Mouse (Mus musculus) brown adipose tissue, adult 24 weeks (tissue): ENCODE data around the gene Nid1. TPM values are rescaled to one million over a fixed set of nuclear protein-coding genes. Genes with fewer than 3 reads are reported as not detected.
"Not testable (repeated sequence)": the region's sequence is repeated elsewhere in the genome, so short reads cannot be mapped to it uniquely, and the experiment has no call there.

Experiments used
- H3K27ac ChIP-seq: fragments of 200-500 bp; replicated peaks from 2 replicates; pipeline ENCODE4 v1.5.1; 2012; ENCODE audit warnings: low read depth, mild to moderate bottlenecking, low read length
- H3K4me1 ChIP-seq: fragments of 200-500 bp; 2 replicates; pipeline ENCODE4 v1.6.1; 2012; ENCODE audit warnings: low read length, mixed read lengths; ENCODE audit not compliant: control insufficient read depth, insufficient read depth, insufficient read length
- H3K4me3 ChIP-seq: fragments of 200-500 bp; 2 replicates; pipeline ENCODE4 v1.5.1; 2012; ENCODE audit warnings: low read depth, mild to moderate bottlenecking, low read length, moderate library complexity; ENCODE audit not compliant: insufficient read depth
- polyA plus RNA-seq: library from polyadenylated mRNA; stranded (reverse); fragments of >200 nt; gene quantifications from 2 replicates; pipeline ENCODE4 v1.2.4, GENCODE M21; 2012; ENCODE audit not compliant: missing spikeins, insufficient read depth, insufficient read length

The Nid1 gene
- polyA plus RNA-seq, 1 experiment: 56.6 TPM

- Histone ChIP-seq H3K4me3 (peak overlapping the region; percentile 59), H3K27ac (peak overlapping the region; percentile 68)
- not testable (repeated sequence) for H3K4me1 ChIP-seq
Measured at GRCm38 (mm10) chr13:13438112-13438953, 982 bp downstream of the Nid1 start.

DNA sequence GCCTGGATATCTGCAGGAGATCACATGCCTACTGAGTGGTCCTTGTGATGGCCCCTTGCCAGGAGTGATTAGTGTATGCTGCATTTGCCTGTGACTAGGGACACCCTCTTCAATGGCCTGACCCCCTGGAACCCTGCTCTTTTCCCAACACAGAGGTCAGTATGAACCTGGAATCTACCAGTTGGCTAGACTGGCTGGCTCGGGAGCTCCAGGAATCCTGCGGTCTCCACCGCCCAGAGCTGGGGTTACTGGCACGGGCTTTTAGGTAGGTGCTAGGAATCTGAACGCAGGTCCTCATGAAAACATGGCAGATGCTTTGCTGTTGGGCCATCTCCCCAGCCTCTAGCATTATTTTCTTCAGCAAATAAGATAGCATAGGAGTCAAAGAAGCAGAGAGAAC, 8.2 kb downstream of the Nid1 start:
- not testable (repeated sequence) for H3K4me1 ChIP-seq, H3K4me3 ChIP-seq, H3K27ac ChIP-seq

GRCm38 (mm10) chr13:13446711-13447443, 9.5 kb downstream of the Nid1 start:
- not testable (repeated sequence) for H3K4me3 ChIP-seq, H3K27ac ChIP-seq

GRCm38 (mm10) chr13:13449981-13450380, 12.6 kb downstream of the Nid1 start:
- not testable (repeated sequence) for H3K4me3 ChIP-seq, H3K4me1 ChIP-seq, H3K27ac ChIP-seq

More at GRCm38 (mm10) chr13:13446711-13447443, 9.5 kb downstream of the Nid1 start:
- not testable (repeated sequence) for H3K4me1 ChIP-seq

DNA sequence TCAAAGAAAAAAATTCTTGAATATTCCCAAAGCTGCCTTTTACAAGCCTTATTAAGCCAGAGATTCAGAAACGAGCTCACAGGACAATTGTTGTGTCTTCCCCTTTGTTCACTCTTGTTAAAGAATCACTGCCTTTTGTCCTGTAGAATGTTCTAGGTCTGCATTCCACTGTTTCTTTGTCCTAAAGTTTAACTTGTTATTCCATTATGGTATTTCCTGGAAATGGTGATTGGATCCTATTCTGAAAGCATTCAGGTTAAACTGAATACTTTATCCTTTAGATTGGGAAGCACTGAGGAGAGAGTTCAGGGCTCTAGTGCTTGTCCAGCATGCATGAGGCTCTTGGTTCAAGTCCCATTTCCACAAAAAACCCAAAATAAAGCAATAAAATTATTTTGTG, 13.6 kb downstream of the Nid1 start:
- not testable (repeated sequence) for H3K27ac ChIP-seq, H3K4me3 ChIP-seq, H3K4me1 ChIP-seq

DNA sequence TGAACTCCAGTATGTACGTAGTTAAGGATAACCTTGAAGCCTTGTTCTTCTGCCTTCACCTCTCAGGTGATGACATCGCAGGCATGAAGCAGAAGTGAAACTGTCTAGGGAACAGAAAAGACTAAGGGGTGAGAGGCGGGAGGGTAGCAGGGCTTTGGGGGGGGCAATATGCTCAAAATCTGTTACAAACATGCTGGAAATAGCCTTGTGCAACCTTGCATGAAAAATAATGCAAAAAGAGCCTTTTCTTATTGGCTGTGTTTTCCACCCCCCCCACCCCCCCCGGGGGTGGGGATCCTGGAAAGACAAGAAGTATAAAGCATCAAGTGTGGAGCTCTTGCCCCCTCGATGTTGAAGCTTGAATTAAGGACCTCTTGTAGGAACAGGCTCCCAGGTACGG, 16.0 kb downstream of the Nid1 start:
- H3K4me1 ChIP-seq: peaks cover 21% of the 10 kb centered on the region
- not testable (repeated sequence) for H3K4me3 ChIP-seq, H3K27ac ChIP-seq

- H3K4me3 ChIP-seq, H3K27ac ChIP-seq: not testable (repeated sequence)
- H3K4me1 ChIP-seq: peaks cover 21% of the 10 kb centered on the region
Measured at GRCm38 (mm10) chr13:13454249-13454648, 16.9 kb downstream of the Nid1 start.

DNA sequence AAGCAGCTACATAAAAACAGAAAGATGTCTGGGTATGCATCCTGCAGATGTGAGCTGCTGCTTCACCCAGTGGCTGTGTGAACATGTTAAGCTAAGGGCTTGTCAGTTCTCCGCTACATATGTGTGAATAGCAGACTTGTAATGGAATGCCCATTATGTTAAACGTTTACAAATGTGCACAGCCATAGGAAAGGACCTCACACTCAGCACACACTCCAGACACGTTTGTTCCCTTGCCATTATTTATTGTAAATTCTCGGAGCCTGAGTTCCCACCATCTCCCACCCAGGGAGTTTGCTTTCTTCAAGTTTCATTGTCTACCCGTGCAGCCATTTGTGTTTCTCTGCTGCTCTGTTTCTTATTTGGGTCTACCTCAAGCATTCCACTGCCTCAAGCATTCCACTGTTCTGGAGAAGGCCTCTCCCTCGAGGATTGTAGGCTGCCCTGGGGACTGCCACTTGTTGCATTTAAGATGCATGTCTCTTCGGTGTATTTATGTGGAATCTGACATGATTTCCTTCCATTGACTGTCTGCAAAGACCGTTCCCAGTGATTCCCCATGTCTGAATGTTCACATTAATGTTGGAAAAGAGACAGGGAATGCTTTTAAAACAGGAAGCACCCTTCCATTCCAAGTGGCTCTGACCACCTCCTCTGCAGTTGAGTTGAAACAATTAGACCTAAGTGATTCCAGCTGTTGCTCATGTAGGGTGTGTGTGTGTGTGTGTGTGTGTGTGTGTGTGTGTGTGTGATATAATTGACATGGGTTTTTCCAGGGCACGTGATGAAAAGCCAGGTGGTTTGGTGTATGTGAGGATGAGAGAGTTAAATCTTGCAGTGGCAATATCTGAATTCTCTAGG, 18.5 kb downstream of the Nid1 start:
- H3K27ac ChIP-seq, H3K4me3 ChIP-seq: not testable (repeated sequence)
- peaks cover 25% of the 10 kb centered on the region for H3K4me1 ChIP-seq

DNA sequence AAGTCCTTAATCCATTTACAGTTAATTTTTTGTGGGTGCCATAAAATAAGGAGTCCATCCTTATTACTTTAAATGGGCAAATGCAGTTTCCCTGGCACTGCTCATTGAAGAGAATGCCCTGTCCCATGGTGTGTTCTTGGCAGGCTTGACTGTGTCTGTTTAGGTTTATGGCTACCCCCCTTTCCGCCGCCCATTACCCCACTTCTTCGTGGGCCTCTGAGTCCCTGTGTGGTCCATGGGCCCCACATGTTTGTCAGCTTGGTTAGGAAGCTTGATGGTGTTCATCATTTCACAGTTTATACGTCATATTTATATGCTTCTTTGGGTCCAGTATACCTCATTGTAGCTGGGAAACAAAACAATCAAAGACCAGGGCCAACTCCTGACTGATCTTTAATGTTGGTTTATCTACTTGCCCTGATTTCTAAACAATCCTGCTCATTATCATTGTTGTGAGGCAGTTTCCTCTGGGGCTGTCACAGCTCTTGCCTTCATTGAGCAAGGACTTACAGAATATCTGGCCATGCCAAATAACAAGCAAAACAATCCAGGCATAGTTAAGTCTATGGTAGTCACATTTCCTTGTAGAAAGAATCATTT, 20.9 kb downstream of the Nid1 start:
- Histone ChIP-seq H3K4me3 (no peak overlapping the region), H3K4me1 (peaks cover 30% of the 10 kb centered on the region), H3K27ac (no peak overlapping the region)

DNA sequence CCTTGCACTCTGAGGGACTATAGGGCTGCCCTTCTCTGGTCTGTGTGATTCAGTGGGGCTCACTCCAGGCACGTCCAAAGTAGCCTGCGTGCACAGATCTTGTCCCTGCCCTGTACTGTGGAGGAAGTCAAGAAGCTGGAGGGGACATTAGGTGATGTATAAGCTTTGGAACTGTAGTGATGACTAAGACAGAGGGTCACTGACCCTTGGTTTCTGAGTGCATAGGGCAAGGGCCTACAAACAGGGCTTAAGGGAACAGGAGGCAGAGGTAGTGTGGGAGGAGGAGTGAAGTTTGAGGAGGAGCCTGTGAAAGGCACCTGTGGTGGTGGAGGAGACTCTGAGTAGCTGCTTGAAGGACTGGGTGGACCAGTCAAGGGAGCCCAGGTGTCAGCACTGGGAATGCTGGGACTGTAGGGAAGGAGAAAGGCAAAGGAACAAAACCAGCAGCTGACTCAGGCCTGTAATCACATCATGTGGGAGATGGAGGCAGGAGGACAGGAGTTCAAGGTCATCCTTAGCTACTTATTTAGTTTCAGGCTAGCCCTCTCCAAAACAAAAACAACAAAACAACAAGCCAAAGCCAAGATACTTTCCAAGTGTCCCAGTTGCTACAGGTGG, 23.3 kb downstream of the Nid1 start:
- Histone ChIP-seq H3K27ac (no peak overlapping the region), H3K4me3 (no peak overlapping the region)

GRCm38 (mm10) chr13:13461446-13462192, 24.3 kb downstream of the Nid1 start:
- no peak overlapping the region for H3K27ac ChIP-seq
- peaks cover 23% of the 10 kb centered on the region for H3K4me1 ChIP-seq
- no peak overlapping the region for H3K4me3 ChIP-seq

More for the DNA sequence above, 23.3 kb downstream of the Nid1 start:
- H3K4me1 ChIP-seq: peaks cover 27% of the 10 kb centered on the region

- Histone ChIP-seq H3K4me1 (peaks cover 8% of the 10 kb centered on the region), H3K4me3 (no peak overlapping the region), H3K27ac (no peak overlapping the region)
Measured at GRCm38 (mm10) chr13:13463949-13464348, 26.6 kb downstream of the Nid1 start.

- H3K4me1 ChIP-seq, H3K4me3 ChIP-seq, H3K27ac ChIP-seq: not testable (repeated sequence)
Measured at GRCm38 (mm10) chr13:13467249-13467648, 29.9 kb downstream of the Nid1 start.

- H3K4me3 ChIP-seq: no peak overlapping the region
- peaks cover 11% of the 10 kb centered on the region for H3K4me1 ChIP-seq
- no peak overlapping the region for H3K27ac ChIP-seq
Measured at GRCm38 (mm10) chr13:13468513-13468912, 31.2 kb downstream of the Nid1 start.
